Mouse (Mus musculus) R1 (cell line): ENCODE measurements at regions not wholly inside any gene's neighbourhood (a gene's known extent, or its start where the extent isn't known, plus 50 kb on each side); places are given as distances from the start of the nearest gene placed in this dataset.

Experiments
- DNase-seq: peaks from one replicate; pipeline ENCODE4 v3.0.0-alpha.2; 2018; ENCODE audit warnings: low read depth, low spot score

DNA sequence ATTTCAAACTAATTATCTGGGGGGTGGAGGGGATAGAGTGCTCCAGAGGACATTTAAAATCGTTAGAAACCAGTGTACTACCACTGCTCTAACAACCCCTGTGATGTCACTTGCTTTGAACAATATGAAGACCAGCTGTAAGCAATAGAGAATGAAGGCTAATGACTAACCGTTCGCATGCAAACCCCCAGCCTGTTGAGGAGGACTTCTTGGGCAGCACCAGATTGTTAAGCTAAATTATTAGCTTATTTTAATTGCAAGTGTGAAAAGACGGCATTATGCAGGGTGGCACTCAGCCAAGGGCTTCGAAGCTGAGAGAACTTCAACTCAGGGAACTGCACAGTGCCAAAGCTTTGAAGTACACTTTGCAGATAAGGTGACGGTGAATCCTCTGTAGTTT is 452.0 kb upstream of the Adamts9 start:
- no peak for DNase-seq

DNA sequence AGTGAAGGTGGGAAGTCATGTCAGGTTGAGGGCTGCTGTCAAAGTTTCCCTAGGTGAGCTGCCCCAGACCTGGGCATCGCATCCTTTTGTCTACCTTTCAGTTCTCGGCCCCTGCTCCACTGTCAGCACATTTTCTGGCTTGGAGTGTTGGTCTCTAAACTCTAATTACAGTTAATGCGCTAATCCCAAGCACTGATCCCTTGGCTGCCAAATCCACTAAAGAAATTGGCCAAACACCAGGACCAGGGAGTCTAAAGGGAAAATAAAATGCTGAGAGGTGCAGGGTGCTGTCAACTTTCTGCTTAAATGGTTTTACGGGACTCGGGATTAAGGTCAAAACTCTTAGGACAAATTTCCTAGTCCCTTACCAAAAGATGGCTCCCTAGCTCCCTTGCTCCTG is 450.3 kb upstream of the Adamts9 start:
- no peak for DNase-seq

DNA sequence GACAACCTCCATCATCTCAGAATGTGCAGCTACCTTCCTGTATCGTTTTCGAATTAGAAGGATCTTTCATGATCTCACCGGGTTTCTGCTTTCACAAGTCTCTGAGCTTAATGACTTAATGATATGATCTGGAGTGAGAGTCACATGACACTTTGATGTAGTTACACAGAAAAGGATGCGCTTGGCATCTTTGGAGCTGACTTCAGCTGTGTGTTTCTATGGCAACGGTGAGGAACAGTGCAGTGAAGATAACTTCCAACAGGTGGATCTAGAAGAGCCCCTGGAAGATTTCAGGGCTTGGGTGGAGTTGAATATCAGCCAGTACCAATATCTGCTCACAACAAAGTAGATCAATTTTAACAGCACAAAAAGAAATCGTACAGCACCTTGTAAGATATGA is 449.1 kb upstream of the Adamts9 start:
- DNase-seq = peak; percentile 35

DNA sequence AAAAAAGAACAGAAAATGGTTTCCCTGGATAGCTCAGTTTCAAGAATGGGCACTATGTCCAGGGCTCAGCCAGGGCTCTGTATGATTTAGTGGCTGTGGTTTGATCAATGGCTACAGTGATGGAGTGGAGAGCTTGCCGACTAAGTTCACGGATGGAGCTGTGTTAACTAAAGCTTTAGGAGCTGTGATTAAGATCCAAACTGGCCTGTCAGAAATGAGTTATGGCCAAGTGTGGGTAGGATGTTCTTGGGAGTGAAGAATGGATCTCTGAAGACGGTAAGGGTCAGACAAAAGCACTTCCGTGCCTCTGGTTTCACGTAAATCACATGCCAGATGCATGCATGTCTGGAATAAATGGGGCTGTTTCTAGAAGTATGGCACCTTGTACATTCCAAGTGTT is 447.9 kb upstream of the Adamts9 start:
- no peak for DNase-seq

DNA sequence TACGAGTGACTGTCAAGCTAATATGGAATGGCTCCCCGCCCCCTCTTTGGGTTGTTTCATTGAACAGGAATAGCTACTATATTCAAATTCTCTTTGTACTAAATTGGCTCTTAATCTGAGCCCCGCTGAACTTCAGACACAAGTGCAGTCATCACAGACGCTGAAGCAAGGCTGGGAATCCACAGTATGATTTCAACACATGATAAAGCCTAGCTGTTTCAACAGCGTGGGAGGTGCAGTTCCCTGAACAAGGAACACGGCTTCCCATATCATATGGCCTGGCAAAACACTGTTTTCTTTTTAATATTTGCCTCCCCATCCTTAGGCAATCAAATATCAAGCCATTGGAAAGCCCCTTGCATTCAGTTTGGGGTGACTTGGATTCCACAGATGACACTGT is 428.0 kb upstream of the Adamts9 start:
- no peak for DNase-seq

DNA sequence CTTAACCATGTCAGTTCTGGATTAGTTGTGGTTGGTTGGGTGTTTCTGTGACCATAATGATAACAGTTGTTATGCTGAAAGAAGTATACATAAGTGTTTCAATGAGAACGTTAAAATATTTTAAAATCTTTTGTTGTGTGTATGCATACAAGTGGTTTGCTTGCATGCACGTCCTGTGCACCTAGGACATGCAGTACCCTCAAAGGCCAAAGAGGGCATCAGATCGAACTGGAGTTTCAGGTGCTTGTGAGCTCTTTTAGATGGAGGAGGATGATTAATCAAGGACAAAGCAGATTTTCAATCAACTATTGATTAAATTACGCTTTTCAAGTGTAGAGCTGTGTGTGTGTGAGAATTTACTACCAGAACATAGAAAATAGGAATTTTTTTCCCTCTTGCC is 420.6 kb upstream of the Adamts9 start:
- DNase-seq = peak; percentile 63

DNA sequence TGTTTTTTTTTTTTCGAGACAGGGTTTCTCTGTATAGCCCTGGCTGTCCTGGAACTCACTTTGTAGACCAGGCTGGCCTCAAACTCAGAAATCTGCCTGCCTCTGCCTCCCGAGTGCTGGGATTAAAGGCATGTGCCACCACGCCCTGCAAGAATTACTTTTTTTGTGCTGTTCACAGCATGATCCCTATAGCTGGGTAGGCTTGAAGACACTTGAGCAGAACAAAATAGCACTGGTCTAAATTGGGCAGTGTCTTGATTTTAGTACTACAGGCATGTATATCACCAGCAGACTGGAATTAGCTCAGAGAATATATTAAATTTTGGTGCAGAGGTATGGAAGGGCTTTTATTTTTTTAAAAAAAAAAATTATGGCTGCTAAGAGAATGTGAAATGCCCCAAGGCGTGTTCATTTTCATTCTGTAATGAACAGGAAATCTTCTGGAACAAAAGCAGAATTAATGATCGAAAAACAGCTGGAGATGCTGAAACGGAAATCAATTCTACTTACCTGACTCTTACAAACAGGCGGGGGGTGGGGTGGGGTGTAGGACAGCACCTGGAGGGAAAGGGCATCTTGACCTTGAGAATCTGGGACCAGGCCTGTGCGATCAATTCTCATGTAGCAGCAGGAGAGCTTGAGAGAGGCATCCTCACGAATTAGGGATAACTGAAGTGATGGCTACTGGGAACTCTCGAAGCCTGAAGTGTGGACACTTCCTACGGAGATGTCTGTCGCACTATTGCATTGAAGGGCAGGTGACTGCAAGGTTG is 410.2 kb upstream of the Adamts9 start:
- peak; percentile 91 for DNase-seq

DNA sequence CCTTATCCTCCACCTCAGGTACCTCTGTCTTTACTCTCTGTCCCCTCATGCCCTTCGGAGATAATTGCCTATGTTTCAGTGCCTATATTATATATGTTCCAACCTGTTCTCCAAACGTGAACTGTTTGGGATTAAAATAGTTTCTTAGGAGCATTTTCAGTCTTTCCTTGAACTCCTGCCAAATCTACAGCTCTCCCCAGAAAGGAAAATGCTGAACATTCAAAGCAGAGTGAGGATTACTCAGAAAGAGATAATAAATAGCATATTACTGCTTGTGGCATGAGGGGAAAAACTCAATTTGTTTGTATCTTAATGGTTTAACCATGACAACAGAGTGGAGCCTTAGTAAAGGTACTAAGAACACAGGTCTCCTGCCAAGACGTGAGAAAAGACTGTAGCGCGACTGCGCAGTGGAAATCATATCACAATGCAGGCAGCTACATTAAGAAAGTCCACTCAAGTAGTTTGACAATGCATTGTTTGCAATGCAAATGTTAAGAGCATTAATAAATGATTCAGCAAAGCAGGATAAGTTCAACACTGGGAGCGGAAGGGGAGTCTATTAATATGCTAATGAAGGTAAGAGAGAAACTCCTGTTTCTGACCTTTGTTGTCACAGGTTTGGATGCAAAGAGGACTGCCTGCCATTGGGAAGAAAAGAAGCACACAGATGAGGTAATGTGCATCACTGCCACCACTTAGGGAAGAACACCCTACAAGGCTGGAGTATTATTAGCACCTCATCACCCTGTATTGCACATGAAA is 406.8 kb upstream of the Adamts9 start:
- peak; percentile 83 for DNase-seq

DNA sequence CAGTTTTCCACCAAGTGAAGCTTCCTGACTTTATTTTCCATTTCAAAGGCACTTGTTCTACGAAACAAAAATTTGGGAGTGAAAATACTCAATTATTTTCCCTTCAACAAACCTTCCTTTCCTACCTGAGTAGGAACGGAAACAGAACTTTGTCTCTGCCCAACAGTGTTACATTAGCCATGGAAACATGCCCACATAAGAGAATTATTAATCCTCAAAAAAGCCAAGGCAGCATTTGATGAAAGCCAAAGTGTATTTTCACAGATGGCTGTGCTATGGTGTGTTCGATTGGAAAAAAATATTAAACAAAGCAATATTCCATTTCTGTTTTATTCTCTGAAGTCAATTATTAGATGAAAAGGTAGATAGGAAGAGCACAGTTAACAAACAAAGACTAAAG is 404.8 kb upstream of the Adamts9 start:
- no peak for DNase-seq

DNA sequence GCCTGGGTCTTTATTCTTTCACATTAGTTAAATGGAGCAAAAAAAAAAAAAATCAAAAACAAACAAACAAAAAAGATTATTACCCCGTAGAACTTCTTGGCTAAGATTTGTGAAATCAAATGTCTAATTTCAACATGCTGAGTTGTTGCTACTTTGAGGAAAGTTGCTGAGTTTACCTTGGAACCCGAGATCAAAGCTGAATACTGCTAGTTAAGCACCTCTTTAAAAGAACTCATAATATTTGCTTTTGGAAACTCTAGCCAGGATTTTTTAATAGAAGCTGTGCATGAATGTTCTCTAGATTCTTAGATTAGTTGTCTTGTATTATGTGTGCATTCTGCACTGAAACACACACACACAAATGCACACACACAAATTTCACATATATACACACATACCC is 385.4 kb upstream of the Adamts9 start:
- DNase-seq = no peak

DNA sequence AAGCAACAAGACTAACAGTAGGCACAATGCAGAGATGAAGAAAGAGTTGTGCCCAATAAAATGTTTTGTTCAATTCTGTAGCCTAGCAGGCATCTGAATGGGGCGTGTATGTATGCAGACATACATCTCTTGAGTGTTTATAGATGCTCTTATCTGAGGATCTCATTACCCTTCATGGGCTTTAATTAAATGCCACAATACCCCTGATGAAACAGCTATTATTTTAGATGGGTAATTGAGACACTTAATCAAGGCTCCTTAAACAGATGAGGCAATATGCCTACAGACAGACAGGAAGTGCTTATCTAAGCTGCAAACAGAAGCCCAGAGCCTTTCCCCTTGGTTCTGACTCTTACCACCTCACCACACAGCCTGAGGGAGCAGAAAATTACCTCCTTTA is 384.6 kb upstream of the Adamts9 start:
- DNase-seq = no peak

DNA sequence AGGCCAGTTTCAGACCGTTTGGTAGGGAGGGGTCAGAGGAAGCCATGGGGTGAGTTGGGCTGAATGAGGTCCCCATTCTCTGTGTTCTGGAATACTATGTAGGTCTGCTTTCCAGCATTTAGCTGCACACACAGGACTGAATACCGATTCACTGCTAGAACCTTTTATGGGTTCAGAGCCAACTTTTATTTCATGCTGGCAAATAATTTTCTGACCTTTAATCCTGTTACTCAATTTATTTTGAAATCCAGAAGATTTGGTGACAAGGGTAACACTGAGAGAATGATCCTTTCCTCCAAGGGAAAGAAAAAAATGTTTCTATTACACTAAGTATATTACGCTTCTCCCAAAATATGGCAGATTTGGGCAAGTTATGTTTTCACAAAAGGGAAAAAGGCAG is 380.6 kb upstream of the Adamts9 start:
- no peak for DNase-seq

DNA sequence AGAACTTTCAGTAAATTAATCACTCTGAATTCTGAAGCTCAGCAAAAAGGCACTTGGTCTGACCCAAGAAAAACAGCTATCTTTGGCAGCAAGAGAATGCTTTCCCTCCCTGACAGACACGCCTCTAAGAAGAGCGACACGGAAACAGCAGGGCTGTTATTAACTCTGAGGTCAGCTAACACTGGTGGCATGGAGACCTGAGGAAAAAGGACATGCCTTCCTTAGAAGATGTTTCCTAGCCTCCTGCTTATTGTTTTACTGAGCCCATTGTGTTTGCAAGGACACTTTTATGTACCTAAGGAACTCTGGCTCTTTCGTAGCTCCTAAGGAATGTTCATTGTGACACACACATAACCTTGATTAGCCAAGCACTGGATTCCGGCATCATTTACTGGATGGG is 371.3 kb upstream of the Adamts9 start:
- DNase-seq = peak; percentile 16

DNA sequence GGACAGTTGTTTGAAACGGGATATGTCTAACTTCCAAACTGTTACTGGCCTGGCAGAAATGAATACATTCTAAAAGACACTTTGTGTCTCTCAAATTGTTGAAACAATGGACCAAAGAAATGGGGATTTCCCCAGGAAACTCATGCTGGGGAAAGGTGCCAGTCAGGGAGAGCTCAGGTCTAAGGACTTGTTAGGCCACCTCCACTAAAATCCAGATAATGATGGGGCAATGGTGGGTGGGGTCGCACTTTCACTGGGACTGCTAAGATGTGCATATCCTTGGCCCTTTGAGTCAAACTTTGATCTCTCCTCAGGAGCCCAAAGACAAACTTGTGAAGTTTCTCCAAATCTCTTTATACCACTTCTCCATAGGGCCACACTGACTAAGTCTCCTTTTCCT is 361.9 kb upstream of the Adamts9 start:
- peak; percentile 55 for DNase-seq

DNA sequence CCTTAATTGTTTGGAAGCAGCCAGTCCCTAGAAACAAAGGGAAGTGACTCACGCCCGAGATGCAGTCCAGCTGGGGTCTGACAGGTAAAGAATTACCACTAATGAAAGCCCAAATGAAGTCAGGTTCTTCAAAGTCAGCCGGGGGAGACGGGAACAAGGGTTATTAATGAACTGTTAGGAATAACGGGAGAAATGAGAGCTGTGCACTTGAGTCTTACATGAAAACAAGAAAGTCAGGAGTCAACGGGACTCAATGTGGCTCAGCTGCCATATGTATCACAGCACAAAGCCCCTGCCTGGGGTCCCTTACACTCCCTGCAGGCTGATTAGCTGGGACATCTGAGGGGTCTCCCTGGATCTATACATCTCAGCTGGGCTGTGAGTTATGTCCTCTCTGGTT is 354.7 kb upstream of the Adamts9 start:
- DNase-seq = peak; percentile 35

DNA sequence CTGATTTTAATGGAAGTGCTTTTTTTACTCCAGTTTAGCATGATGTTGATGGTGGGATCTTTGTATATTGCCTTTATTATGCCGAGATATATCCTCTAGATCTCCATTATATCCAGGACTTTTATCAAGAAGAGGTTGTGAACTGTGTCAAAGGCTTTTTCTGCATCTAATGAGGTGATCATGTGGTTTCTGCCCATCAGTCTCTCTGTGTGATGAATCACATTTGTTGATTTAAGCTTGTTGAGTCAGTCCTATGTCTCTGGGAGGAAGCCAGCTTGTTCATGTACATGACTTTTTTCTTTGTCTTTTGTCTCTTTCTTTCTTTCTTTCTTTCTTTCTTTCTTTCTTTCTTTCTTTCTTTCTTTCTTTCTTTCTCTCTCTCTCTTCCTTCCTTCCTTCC is 348.4 kb upstream of the Adamts9 start:
- DNase-seq = no peak

DNA sequence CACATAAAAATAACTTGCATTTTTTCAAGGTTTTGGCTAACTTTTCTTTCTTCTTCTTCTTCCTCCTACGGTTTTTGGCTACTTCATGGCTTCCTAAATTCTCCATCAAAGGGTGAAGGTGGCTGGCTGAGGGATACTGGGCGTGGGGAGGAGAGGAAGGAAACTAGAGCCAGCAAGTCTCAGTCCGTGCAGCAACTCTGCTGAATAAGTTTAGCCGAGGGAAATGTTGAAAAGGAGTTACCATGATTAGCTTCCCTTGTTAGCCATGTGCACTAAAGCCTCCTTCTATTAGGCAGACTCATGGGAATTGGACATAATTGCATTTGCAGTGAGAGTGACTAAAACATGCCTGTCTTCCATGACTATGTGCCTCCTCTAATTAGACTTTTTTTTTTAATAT is 345.1 kb upstream of the Adamts9 start:
- no peak for DNase-seq

DNA sequence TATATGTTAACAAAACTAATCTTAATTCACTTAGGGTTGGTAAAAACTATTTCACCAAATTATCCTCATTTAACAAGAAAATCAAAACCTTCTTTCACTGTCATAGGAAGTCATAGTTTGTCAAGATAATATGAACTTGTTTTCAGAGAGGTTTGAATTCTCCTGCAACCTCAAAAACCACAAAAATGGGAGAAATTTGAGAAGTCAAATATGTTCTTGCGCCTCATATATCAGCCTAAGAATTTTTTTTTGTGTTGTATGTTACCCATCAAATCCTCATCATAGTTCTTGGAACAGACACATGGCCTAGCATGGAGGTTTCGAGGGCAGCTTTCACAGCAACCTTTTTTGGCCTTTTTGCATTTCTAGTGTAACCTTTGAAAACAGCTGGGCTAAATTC is 342.5 kb upstream of the Adamts9 start:
- DNase-seq = no peak

DNA sequence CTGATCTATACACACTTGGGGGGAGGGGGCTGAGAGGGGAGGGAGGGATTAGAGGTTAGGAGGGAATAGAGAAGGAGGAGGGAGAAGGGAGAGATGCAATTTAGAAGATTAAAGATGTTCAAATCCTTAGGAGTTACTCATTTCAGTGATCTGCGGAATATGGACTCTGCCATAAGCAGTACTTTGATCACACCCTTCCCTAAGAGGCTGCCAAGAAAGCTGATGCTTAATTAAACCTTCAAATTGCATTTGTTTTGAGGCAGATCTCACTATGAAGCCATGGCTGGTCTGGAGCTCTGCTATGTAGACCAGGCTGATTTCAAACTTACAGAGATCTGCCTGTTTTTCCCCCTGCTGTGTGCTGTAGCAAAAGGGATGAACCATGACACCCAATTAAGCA is 338.2 kb upstream of the Adamts9 start:
- DNase-seq = no peak

DNA sequence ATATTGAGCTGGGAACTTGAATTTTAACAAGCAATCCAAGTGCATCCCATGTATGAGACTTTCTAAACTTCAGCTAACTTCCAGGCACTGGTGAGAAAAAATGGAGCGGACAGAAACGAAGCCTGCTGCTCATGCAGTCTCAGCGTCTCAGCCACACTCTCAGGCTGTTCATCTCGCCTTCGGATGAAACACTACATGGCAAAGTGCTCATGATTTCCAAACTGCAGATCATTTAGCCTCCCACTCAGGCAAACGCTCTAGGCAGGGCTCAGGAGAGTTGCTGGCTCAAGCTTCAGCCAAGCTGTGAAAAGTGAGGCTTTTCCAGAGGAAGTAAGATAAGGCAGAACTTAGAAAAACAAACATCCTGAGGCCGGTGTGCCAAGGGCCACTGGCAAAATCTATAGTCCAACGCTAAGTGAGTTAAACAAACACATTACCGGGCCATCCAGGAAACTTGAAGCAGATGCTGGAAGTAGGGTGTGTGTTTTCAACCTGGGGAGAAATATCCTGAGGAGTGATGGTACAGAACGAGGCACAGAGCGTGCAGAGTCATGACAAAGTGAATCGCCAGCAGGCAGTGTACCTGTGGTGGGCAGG is 330.7 kb upstream of the Adamts9 start:
- DNase-seq = no peak

DNA sequence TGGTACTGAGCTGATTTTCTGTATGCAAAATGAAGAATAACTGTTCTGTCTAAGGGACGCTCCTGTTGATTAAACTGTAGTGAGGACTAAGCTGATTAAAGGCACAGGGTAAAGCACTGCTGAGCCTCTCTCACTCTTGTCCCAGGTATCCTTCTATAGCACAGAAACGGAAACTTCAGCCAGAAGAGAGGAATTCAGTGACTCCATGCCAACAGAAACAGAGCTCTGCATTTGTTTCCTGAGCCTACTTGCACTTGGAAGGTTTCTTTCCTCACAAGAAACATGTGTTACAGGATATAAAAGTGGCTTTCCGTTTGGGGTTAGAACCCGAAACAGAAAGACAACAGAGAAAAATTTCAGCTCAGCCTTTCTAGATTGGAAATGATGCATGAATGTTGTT is 328.9 kb upstream of the Adamts9 start:
- no peak for DNase-seq

DNA sequence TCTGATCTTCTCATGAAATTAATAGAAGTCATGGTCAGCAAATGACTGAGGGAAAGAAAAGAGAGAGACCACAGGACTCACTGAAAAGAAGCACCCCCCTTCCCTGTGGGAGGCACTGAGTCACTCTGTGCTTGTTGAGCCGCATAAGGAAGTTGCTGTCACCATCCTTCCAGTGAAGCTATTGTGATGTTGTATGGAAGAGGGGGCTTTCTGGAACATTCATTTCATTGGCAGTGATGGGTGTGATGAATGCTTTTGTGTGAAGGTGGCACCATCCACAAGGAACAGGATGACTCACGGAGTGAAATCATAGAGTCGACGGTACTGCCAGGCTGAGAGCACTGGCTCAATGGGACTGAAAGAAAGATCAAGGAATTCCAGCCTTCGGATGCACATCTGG is 323.5 kb upstream of the Adamts9 start:
- DNase-seq = no peak

DNA sequence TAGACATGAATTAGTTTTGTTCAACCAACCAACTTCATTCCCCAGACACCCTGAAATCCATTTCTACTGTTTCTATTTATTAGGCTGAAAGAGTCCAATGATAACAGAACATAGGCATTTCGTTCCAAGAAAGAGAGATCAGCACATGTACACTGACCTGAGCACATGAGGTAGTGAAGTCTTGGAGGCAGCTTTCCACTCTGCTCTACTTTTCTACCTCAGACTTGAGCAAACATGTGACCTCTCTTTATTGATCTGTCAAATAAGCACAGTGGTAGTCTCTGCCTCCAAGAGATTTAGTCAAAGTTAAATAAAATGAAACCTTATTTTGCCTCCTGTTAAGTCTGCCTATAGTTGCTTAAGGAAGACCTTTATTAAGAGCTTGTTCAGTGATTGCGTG is 321.9 kb upstream of the Adamts9 start:
- no peak for DNase-seq
